Mouse (Mus musculus): ENCODE data around the gene Znhit3. TPM values are rescaled to one million over a fixed set of nuclear protein-coding genes. Genes with fewer than 3 reads are reported as not detected.
"Not testable (repeated sequence)": the region's sequence is repeated elsewhere in the genome, so short reads cannot be mapped to it uniquely, and the experiment has no call there.

Gene Znhit3
- polyA plus RNA-seq, 1 experiment from 2014 or later: 71.4 TPM

- H3K4me3 ChIP-seq (ENCODE audit: low read length); H3K9ac ChIP-seq (ENCODE audit: low read depth, low read length); H3K27me3 ChIP-seq (replicated peaks; ENCODE audit: control insufficient read depth, insufficient read depth, low read length); H3K9me3 ChIP-seq (ENCODE audit: control insufficient read depth, low read length); ATAC-seq; H3K36me3 ChIP-seq (ENCODE audit: control insufficient read depth, insufficient read depth, low read length); H3K4me2 ChIP-seq (ENCODE audit: low read length); H3K27ac ChIP-seq (ENCODE audit: low read depth, low read length): not testable (repeated sequence)
- WGBS: no CpG with 5 or more reads among the region's 1 CpGs
- H3K4me1 ChIP-seq (ENCODE audit: control insufficient read depth, insufficient read depth, low read depth, low read length): peaks cover 14% of the 10 kb centered on the region
These were observed 40.1 kb downstream of the Znhit3 start for GRCm38 (mm10) chr11:84876020-84876419.

GRCm38 (mm10) chr11:84873042-84873833 is 42.9 kb downstream of the Znhit3 start:
- Histone ChIP-seq H3K27ac (ENCODE audit: low read depth, low read length) (no peak overlapping the region), H3K9me3 (ENCODE audit: control insufficient read depth, low read length) (no peaks in the 10 kb centered on the region), H3K4me1 (ENCODE audit: control insufficient read depth, insufficient read depth, low read depth, low read length) (peaks cover 10% of the 10 kb centered on the region), H3K9ac (ENCODE audit: low read depth, low read length) (no peak overlapping the region), H3K27me3 (replicated peaks; ENCODE audit: control insufficient read depth, insufficient read depth, low read length) (no peaks in the 10 kb centered on the region), H3K4me2 (ENCODE audit: low read length) (no peak overlapping the region), H3K36me3 (ENCODE audit: control insufficient read depth, insufficient read depth, low read length) (no peaks in the 10 kb centered on the region), H3K4me3 (ENCODE audit: low read length) (no peak overlapping the region)
- WGBS: 82% methylated on average over 1 of the region's 1 CpGs
- no peak for ATAC-seq

DNA sequence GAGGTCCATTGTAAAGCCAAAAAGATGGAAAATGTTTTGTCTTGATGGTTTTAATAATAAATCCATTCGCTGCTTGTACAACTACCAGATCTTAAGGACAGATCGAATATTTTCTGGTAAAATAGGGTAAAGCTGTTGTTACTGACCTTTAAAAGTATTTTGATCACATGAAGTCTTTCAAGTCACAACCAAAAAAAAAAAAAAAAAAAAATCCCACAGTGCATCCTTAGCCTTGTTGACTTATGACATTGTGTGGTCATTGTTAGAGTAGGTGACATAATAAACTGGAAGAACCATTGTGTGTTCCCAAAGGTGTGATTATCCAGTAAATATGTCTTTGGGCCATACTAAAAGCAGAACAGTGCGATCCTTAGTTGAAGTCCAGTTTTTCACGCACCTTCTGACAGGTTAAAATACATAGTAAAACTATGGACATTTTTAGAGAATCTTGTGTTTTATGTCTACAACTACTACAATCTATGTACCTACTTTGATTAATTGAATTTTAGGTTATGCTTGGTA is 44.6 kb downstream of the Znhit3 start:
- H3K9ac ChIP-seq (ENCODE audit: low read depth, low read length): peak overlapping the region; percentile 95
- peak overlapping the region; percentile 100 for H3K27ac ChIP-seq (ENCODE audit: low read depth, low read length)
- peaks cover 19% of the 10 kb centered on the region for H3K4me1 ChIP-seq (ENCODE audit: control insufficient read depth, insufficient read depth, low read depth, low read length)
- 75% methylated on average over 4 of the region's 4 CpGs for WGBS
- H3K4me2 ChIP-seq (ENCODE audit: low read length): peak overlapping the region; percentile 57
- peak overlapping the region; percentile 98 for H3K4me3 ChIP-seq (ENCODE audit: low read length)
- no peaks in the 10 kb centered on the region for H3K9me3 ChIP-seq (ENCODE audit: control insufficient read depth, low read length)
- no peak for ATAC-seq
- H3K27me3 ChIP-seq (replicated peaks; ENCODE audit: control insufficient read depth, insufficient read depth, low read length): no peaks in the 10 kb centered on the region
- H3K36me3 ChIP-seq (ENCODE audit: control insufficient read depth, insufficient read depth, low read length): no peaks in the 10 kb centered on the region

- H3K9me3 ChIP-seq (ENCODE audit: control insufficient read depth, low read length): no peaks in the 10 kb centered on the region
- no peaks in the 10 kb centered on the region for H3K36me3 ChIP-seq (ENCODE audit: control insufficient read depth, insufficient read depth, low read length)
- no peaks in the 10 kb centered on the region for H3K27me3 ChIP-seq (replicated peaks; ENCODE audit: control insufficient read depth, insufficient read depth, low read length)
- peaks cover 19% of the 10 kb centered on the region for H3K4me1 ChIP-seq (ENCODE audit: control insufficient read depth, insufficient read depth, low read depth, low read length)
- peak overlapping the region; percentile 57 for H3K4me2 ChIP-seq (ENCODE audit: low read length)
- peak overlapping the region; percentile 95 for H3K9ac ChIP-seq (ENCODE audit: low read depth, low read length)
- H3K4me3 ChIP-seq (ENCODE audit: low read length): peak overlapping the region; percentile 98
- WGBS: 0% methylated on average over 8 of the region's 10 CpGs
- peak; percentile 54 for ATAC-seq
- peak overlapping the region; percentile 100 for H3K27ac ChIP-seq (ENCODE audit: low read depth, low read length)
These were observed 45.1 kb downstream of the Znhit3 start for GRCm38 (mm10) chr11:84871046-84871445.

DNA sequence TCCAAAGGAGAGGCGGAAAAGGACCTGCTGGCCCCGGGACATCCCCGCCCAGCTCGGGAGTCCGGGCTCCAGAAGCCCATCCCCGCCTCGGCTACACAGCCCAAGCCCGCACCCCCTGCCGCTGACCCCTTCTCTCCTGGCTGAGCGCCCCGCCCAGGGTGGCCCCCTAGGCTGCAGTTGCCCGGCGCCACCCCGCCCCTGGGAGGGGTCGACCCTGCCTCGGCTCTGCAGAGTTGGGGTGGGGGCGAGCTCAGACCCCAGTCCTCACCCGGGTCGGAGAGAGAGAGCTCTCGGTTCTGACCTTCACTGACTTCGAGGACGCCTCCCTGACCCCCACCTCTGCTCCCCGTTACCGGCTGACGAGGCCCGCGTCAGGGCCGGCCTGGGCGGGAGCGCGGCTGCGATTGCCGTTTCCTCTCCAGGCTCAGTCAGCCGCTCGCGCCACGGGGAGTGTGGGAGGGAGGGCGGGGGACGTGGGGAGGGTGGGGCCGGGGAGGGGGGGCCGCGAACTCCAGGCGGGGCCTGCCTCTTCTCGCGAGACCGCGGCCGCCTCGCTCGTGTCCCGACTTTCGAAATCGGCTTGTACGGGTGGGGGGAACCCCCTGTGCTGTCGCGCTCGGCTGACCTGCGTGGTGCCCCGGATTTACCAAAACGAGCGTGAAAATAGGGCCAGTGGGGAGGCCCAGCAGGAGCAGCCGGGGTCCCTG is 45.7 kb downstream of the Znhit3 start, which contains the start of gene Ggnbp2:
Gene Ggnbp2, minus strand, starts transcription at position 481 of the 707 bp plus-strand sequence.
- Histone ChIP-seq H3K27me3 (replicated peaks; ENCODE audit: control insufficient read depth, insufficient read depth, low read length) (no peaks in the 10 kb centered on the region), H3K4me3 (ENCODE audit: low read length) (peak within 1 kb of the TSS; percentile 98), H3K4me1 (ENCODE audit: control insufficient read depth, insufficient read depth, low read depth, low read length) (peaks cover 19% of the 10 kb centered on the region), H3K36me3 (ENCODE audit: control insufficient read depth, insufficient read depth, low read length) (no peaks in the 10 kb centered on the region), H3K9ac (ENCODE audit: low read depth, low read length) (peak within 1 kb of the TSS; percentile 95), H3K27ac (ENCODE audit: low read depth, low read length) (peak within 1 kb of the TSS; percentile 100), H3K4me2 (ENCODE audit: low read length) (peak within 1 kb of the TSS; percentile 89), H3K9me3 (ENCODE audit: control insufficient read depth, low read length) (no peaks in the 10 kb centered on the region)
- peak; percentile 88 for ATAC-seq
- under 1% methylated on average over 42 of the region's 62 CpGs for WGBS

DNA sequence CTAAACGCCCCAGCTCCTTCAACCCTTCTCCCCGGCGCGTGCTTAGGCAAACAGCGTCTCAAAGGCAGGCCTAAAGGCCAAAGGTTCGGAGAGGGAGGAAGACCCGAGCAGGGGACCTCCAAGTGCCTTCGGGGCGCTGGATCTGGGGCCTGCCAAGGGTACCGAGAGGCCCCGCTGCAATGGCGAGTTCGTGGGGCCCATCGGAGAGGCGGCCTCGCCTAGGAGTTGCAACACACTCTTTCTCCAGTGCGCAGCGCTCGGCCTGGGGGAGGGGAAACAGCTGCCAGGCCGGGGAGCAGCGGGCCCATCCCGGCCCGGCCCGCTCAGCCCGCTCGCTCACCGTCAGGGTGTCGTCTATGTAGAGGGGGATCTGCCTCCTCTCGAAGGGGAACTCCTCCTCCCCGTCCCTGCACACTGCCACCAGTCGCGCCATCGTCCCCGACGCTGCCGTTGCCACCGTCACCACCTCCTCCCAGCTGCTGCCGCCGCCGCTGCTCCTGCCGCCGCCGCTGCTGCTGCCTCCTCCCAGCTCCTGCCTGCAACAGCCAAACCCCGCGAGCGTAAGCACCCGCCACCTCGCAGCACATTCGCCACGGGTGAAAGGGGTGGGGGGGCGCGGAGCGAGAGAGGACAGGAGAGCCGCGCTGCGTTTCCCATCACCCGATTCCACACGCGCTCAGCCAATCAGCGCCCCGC is 46.5 kb downstream of the Znhit3 start:
- Histone ChIP-seq H3K36me3 (ENCODE audit: control insufficient read depth, insufficient read depth, low read length) (no peaks in the 10 kb centered on the region), H3K4me2 (ENCODE audit: low read length) (peak overlapping the region; percentile 89), H3K4me1 (ENCODE audit: control insufficient read depth, insufficient read depth, low read depth, low read length) (peaks cover 19% of the 10 kb centered on the region), H3K27ac (ENCODE audit: low read depth, low read length) (peak overlapping the region; percentile 100), H3K9ac (ENCODE audit: low read depth, low read length) (peak overlapping the region; percentile 95), H3K27me3 (replicated peaks; ENCODE audit: control insufficient read depth, insufficient read depth, low read length) (no peaks in the 10 kb centered on the region), H3K9me3 (ENCODE audit: control insufficient read depth, low read length) (no peaks in the 10 kb centered on the region), H3K4me3 (ENCODE audit: low read length) (peak overlapping the region; percentile 98)
- 0% methylated on average over 49 of the region's 61 CpGs for WGBS
- ATAC-seq: peak; percentile 83

- ATAC-seq: no peak
- H3K9ac ChIP-seq (ENCODE audit: low read depth, low read length): peak overlapping the region; percentile 95
- H3K36me3 ChIP-seq (ENCODE audit: control insufficient read depth, insufficient read depth, low read length): no peaks in the 10 kb centered on the region
- peak overlapping the region; percentile 98 for H3K4me3 ChIP-seq (ENCODE audit: low read length)
- H3K27ac ChIP-seq (ENCODE audit: low read depth, low read length): no peak overlapping the region
- H3K9me3 ChIP-seq (ENCODE audit: control insufficient read depth, low read length): no peaks in the 10 kb centered on the region
- H3K27me3 ChIP-seq (replicated peaks; ENCODE audit: control insufficient read depth, insufficient read depth, low read length): no peaks in the 10 kb centered on the region
- H3K4me2 ChIP-seq (ENCODE audit: low read length): peak overlapping the region; percentile 89
- H3K4me1 ChIP-seq (ENCODE audit: control insufficient read depth, insufficient read depth, low read depth, low read length): peaks cover 19% of the 10 kb centered on the region
- 15% methylated on average over 7 of the region's 7 CpGs for WGBS
These were observed 47.3 kb downstream of the Znhit3 start for GRCm38 (mm10) chr11:84868786-84869259.

- Histone ChIP-seq H3K27me3 (replicated peaks; ENCODE audit: control insufficient read depth, insufficient read depth, low read length) (no peaks in the 10 kb centered on the region), H3K4me3 (ENCODE audit: low read length) (no peak overlapping the region), H3K9me3 (ENCODE audit: control insufficient read depth, low read length) (no peaks in the 10 kb centered on the region), H3K27ac (ENCODE audit: low read depth, low read length) (no peak overlapping the region), H3K9ac (ENCODE audit: low read depth, low read length) (no peak overlapping the region), H3K4me1 (ENCODE audit: control insufficient read depth, insufficient read depth, low read depth, low read length) (peaks cover 19% of the 10 kb centered on the region), H3K4me2 (ENCODE audit: low read length) (peak overlapping the region; percentile 21; the same call in 1 of the 2 replicates), H3K36me3 (ENCODE audit: control insufficient read depth, insufficient read depth, low read length) (no peaks in the 10 kb centered on the region)
- 95% methylated on average over 2 of the region's 2 CpGs for whole genome bisulfite sequencing
- ATAC-seq: no peak
These were observed 48.6 kb downstream of the Znhit3 start for GRCm38 (mm10) chr11:84867586-84867985.
